Mouse (Mus musculus): ENCODE data around the gene Wap.

DNA sequence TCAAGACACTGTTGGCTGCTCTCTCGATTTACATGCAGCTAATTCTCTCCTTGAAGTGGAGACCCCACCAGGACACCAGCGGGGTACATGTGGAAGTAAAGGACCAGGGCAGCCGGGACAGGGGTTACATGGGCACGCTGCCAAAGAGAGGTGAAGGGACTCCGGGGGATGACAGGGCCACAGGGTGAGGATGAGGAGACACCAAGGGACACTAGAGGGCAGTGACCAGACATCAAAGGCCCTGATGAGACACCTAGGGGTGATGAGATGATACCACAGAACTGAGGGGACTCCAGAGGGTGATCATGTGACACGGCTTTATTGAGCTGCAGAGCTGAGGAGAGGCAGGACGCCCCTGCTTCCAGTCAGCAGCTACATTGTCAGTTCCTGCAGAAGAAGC lies 40.9 kb downstream of the Wap start:
- TF ChIP-seq CTCF (IDR thresholded peaks at IDR 0.05; ENCODE audit: insufficient read depth, low read length) (no peak), POLR2A (IDR thresholded peaks at IDR 0.05; ENCODE audit: borderline replicate concordance, extremely low read depth, low read depth, low read length) (no peak)
